Mouse (Mus musculus) myocyte (in vitro differentiated cells): ENCODE data around the gene Msrb3. TPM values are rescaled to one million over a fixed set of nuclear protein-coding genes. Genes with fewer than 3 reads are reported as not detected.

Source experiments
- H3K27me3 ChIP-seq: one replicate; pipeline ENCODE4 v1.6.1; 2011; ENCODE audit not compliant: control insufficient read depth, insufficient read depth, insufficient read length
- H3K36me3 ChIP-seq: one replicate; pipeline ENCODE4 v1.6.1; 2011; ENCODE audit not compliant: control insufficient read depth, insufficient read depth
- H3K4me2 ChIP-seq: one replicate; pipeline ENCODE4 v1.6.1; 2011; ENCODE audit warnings: low read depth, control low read depth
- H3K4me3 ChIP-seq: one replicate; pipeline ENCODE4 v1.5.1; 2011; ENCODE audit warnings: mild to moderate bottlenecking, control low read depth, moderate library complexity
- H3K79me2 ChIP-seq: one replicate; pipeline ENCODE4 v1.6.1; 2011; ENCODE audit not compliant: control insufficient read depth, insufficient read depth
- H3ac ChIP-seq: one replicate; pipeline ENCODE4 v1.6.1; 2011; ENCODE audit not compliant: control insufficient read depth, insufficient read length
- CEBPB ChIP-seq: IDR thresholded peaks from 2 replicates; pipeline ENCODE4 v1.6.1; 2011; ENCODE audit warnings: mild to moderate bottlenecking, moderate library complexity; ENCODE audit not compliant: poor library complexity, insufficient read depth, severe bottlenecking
- E2F4 ChIP-seq: IDR thresholded peaks from one replicate; pipeline ENCODE4 v1.6.1; 2011; ENCODE audit warnings: mild to moderate bottlenecking, control low read depth, moderate library complexity; ENCODE audit not compliant: insufficient read depth
- MAX ChIP-seq: IDR thresholded peaks from one replicate; pipeline ENCODE4 v1.6.1; 2011; ENCODE audit warnings: low read depth, mild to moderate bottlenecking, control low read depth
- MYOD1 ChIP-seq, 3 experiments: IDR thresholded peaks; one replicate each; pipeline ENCODE4 v1.6.1; 2011; ENCODE audit warnings: control low read depth in 2 of 3, low read depth in 2 of 3, mild to moderate bottlenecking in 2 of 3, moderate library complexity in 1 of 3; ENCODE audit not compliant: insufficient read length in 2 of 3, control insufficient read depth in 1 of 3
- MYOG ChIP-seq, 3 experiments: IDR thresholded peaks; one replicate each; pipeline ENCODE4 v1.6.1; 2011; ENCODE audit warnings: control low read depth in 2 of 3, low read depth in 2 of 3, mild to moderate bottlenecking in 2 of 3; ENCODE audit not compliant: insufficient read length in 2 of 3, control insufficient read depth in 1 of 3, insufficient read depth in 1 of 3
- POLR2A ChIP-seq: IDR thresholded peaks from one replicate; pipeline ENCODE4 v1.6.1; 2011; ENCODE audit warnings: low read depth, mild to moderate bottlenecking, control low read depth, moderate library complexity; ENCODE audit not compliant: insufficient read length
- POLR2AphosphoS2 ChIP-seq: IDR thresholded peaks from one replicate; pipeline ENCODE4 v1.6.1; 2011; ENCODE audit warnings: low read depth, control low read depth; ENCODE audit not compliant: insufficient read length
- REST ChIP-seq: IDR thresholded peaks from one replicate; pipeline ENCODE4 v1.6.1; 2011; ENCODE audit warnings: mild to moderate bottlenecking, control low read depth, moderate library complexity; ENCODE audit not compliant: insufficient read depth, insufficient read length
- SRF ChIP-seq: IDR thresholded peaks from one replicate; pipeline ENCODE4 v1.6.1; 2011; ENCODE audit warnings: low read depth; ENCODE audit not compliant: control insufficient read depth, insufficient read length
- TCF12 ChIP-seq: IDR thresholded peaks from one replicate; pipeline ENCODE4 v1.6.1; 2011; ENCODE audit warnings: mild to moderate bottlenecking, control low read depth; ENCODE audit not compliant: poor library complexity, insufficient read depth, severe bottlenecking
- TCF3 ChIP-seq: IDR thresholded peaks from one replicate; pipeline ENCODE4 v1.6.1; 2011; ENCODE audit warnings: low read depth, control low read depth; ENCODE audit not compliant: insufficient read length
- USF1 ChIP-seq: IDR thresholded peaks from one replicate; pipeline ENCODE4 v1.6.1; 2011; ENCODE audit warnings: low read depth, mild to moderate bottlenecking, control low read depth, moderate library complexity
- polyA plus RNA-seq: library from polyadenylated mRNA; unstranded; fragments of >200 nt; fragmentation: generic; extraction: Trizol; gene quantifications from one replicate; pipeline ENCODE4 v1.2.1, GENCODE M21; 2012; ENCODE audit warnings: missing spikeins

The Msrb3 gene
- polyA plus RNA-seq, 1 experiment: 8.5 TPM

DNA sequence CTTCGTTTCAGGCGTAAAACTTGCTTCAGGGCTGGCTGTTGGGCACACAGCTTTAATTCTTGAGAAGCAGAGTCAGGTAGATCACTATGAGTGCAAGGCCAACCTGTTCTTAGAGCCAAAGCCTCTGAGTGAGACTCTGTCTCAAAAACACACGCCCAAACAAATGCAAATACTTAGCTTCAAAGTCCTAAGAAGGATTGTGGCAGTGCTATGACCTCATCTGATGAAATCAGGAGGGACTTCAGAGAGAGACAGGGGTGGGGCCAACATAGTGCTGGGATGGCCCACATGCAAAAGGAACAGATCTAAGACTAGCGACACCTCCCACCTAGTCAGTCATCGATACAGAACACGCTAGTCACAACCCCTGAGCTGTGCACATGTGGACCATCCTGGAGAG lies 150.7 kb downstream of the Msrb3 start:
- H3K4me2 ChIP-seq: no peak overlapping the region
- no peak overlapping the region for H3K4me3 ChIP-seq
- no peaks in the 10 kb centered on the region for H3K79me2 ChIP-seq
- no peak overlapping the region for H3ac ChIP-seq
- no peaks in the 10 kb centered on the region for H3K36me3 ChIP-seq
- H3K27me3 ChIP-seq: no peaks in the 10 kb centered on the region
- no peak for TF ChIP-seq E2F4

DNA sequence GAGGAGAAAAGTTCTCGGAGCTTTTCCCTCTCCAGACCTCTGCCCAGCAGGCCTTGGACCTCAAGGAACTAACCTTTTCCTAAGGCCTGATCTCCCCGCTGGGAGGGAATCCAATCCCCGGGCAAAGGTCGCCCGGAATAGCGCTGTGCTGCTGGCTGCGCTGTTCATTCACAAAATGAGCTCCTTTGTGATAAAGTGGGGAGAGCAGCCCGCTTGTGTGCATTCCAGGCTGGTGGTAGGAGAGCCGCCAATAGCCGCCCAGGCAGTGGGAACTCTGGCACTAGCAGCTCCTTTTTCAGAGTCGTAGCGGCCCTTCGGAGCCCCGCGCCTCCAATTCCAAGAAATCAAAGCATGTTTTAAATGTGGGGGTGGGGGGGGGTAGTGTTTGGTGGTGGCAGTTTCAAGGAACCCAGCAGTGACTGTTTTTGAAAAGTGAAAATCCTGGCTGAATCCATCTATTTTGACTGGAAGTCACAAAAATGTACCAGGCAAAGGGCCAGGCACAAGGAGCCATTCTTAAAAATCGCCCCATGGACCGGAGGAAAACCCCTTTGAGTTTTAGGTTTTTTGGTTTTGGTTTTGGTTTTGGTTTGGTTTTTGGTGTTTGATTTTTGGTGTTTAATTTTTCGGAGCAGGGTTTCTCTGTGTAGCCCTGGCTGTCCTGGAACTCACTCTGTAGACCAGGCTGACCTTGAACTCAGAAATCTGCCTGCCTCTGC lies 153.6 kb downstream of the Msrb3 start:
- no peak overlapping the region for H3K4me2 ChIP-seq
- no peaks in the 10 kb centered on the region for H3K36me3 ChIP-seq
- H3K79me2 ChIP-seq: no peaks in the 10 kb centered on the region
- no peak overlapping the region for H3ac ChIP-seq
- no peaks in the 10 kb centered on the region for H3K27me3 ChIP-seq
- TF ChIP-seq E2F4 (no peak), TCF3 (no peak), SRF (no peak), MAX (no peak), TCF12 (no peak), POLR2AphosphoS2 (no peak), USF1 (no peak), CEBPB (no peak), MYOG (IDR thresholded peaks at IDR 0.05; ENCODE audit: control insufficient read depth in 1 of 3, insufficient read depth in 1 of 3, insufficient read length in 2 of 3, low read depth in 2 of 3) (no peak)
- H3K4me3 ChIP-seq: no peak overlapping the region

DNA sequence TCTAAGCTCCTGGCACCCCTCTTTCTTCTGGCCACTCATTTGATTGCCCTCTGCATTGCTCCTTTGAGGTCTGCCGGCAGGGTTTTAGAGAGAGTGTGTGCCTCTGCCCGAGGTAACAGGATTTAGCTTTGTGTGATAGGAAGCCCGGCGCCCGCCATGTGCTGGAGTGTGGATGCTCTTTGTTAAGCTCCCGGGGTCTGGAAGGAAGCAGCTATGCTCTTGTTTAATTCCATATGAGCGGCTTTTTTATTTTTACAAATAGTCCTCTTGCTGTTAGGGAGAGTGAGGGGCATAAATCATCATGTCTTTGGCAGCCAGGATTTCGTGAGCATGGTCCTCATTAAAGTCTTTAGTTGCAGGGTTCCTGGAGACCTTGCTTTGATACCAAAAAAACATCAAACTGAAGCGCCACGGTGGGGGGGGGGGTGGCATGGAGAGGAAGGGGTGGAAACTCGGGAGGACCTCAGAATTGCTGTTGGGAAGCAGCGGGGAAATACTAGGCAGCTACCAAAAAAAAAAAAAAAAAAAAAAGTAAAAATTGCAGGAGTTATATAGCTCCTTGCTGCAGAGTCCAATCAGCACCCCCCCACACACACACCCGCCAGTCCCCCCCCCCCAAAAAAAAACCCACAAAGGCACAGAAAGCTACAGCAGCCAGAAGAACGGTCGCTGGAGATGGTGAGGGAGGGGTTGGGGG lies 154.3 kb downstream of the Msrb3 start:
- no peaks in the 10 kb centered on the region for H3K79me2 ChIP-seq
- H3K4me2 ChIP-seq: no peak overlapping the region
- no peak for TF ChIP-seq SRF
- no peak for TF ChIP-seq MYOD1 (IDR thresholded peaks at IDR 0.05; ENCODE audit: control insufficient read depth in 1 of 3, insufficient read length in 2 of 3, low read depth in 2 of 3)
- no peak for TF ChIP-seq POLR2AphosphoS2
- TF ChIP-seq USF1: no peak
- TF ChIP-seq E2F4: no peak
- H3K36me3 ChIP-seq: no peaks in the 10 kb centered on the region
- no peak overlapping the region for H3K4me3 ChIP-seq
- H3ac ChIP-seq: no peak overlapping the region
- no peaks in the 10 kb centered on the region for H3K27me3 ChIP-seq

- TF ChIP-seq REST: no peak
- TF ChIP-seq SRF: no peak
- no peak for TF ChIP-seq TCF12
- TF ChIP-seq POLR2AphosphoS2: no peak
- no peak for TF ChIP-seq CEBPB
- no peak for TF ChIP-seq E2F4
- TF ChIP-seq POLR2A: no peak
- no peak for TF ChIP-seq MAX
- no peak for TF ChIP-seq TCF3
- no peak for TF ChIP-seq USF1
- no peaks in the 10 kb centered on the region for H3K36me3 ChIP-seq
- H3K27me3 ChIP-seq: no peaks in the 10 kb centered on the region
- H3K4me3 ChIP-seq: no peak overlapping the region
- H3K79me2 ChIP-seq: no peaks in the 10 kb centered on the region
- no peak overlapping the region for H3ac ChIP-seq
- no peak overlapping the region for H3K4me2 ChIP-seq
These were observed 162.3 kb downstream of the Msrb3 start for GRCm38 (mm10) chr10:120736508-120737069.

GRCm38 (mm10) chr10:120735722-120736507 lies 163.0 kb downstream of the Msrb3 start:
- H3ac ChIP-seq: no peak overlapping the region
- no peak overlapping the region for H3K4me2 ChIP-seq
- H3K79me2 ChIP-seq: no peaks in the 10 kb centered on the region
- TF ChIP-seq TCF12 (no peak), POLR2A (no peak), REST (no peak), MYOD1 (IDR thresholded peaks at IDR 0.05; ENCODE audit: control insufficient read depth in 1 of 3, insufficient read length in 2 of 3, low read depth in 2 of 3) (no peak), TCF3 (no peak), USF1 (no peak), MYOG (IDR thresholded peaks at IDR 0.05; ENCODE audit: control insufficient read depth in 1 of 3, insufficient read depth in 1 of 3, insufficient read length in 2 of 3, low read depth in 2 of 3) (no peak), SRF (no peak), E2F4 (no peak), POLR2AphosphoS2 (no peak), MAX (no peak), CEBPB (no peak)
- no peak overlapping the region for H3K4me3 ChIP-seq
- no peaks in the 10 kb centered on the region for H3K36me3 ChIP-seq
- H3K27me3 ChIP-seq: no peaks in the 10 kb centered on the region
